Comparison of ENCODE assay signal across 18 mouse cellular contexts in the genomic region with DNA sequence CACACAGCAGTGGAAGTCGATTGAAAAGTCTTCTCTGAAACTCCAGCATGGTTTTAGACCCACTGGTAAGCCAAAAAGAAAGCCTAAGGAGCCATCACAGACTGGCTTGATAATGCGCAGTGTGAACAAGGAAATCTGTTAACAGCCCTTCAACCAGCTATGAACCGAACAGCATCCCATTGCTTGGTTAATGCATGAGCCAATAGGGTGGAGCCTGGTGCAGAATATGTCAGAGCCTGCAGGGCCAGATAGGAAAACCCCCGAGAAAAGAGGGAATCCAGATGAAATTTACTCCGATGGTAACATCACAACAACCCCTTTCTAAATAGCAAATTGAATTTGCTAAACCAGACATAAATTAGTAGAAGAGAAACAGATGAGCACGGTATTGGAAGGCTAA.
A peak's percentile ranks its signal among the peaks of the same experiment; 100 is the strongest.
DNase-seq lines count a peak whose midpoint lies in the region; ATAC-seq and TF ChIP-seq lines count a peak whose summit lies in the region.
"Had no signal": no experiment of that assay in that cellular context is flagged by ENCODE, and none has a peak within 500 bp of the region (broad histone marks: within the 10 kb centered on the region; RNA-seq: fewer than 3 reads in every experiment).

No protein-coding gene starts in this region.

- H3K9me3 ChIP-seq in CH12.LX (replicated peaks; ENCODE audit: low read length), result no peaks in the 10 kb centered on the region
- no peaks in the 10 kb centered on the region for H3K9me3 ChIP-seq in hindbrain, embryonic 10.5 days
- H3K9me3 ChIP-seq in midbrain, embryonic 15.5 days, result no peaks in the 10 kb centered on the region
- no peaks in the 10 kb centered on the region for H3K9me3 ChIP-seq in limb, embryonic 10.5 days (replicated peaks)
- H3K9me3 ChIP-seq: intestine, embryonic 15.5 days; limb, embryonic 15.5 days had no signal

- H3K4me1 ChIP-seq in CH12.LX (ENCODE audit: control insufficient read depth in 1 of 2, insufficient read depth in 2 of 2), result peaks cover 9 to 17% of the 10 kb centered on the region in 2 experiments
- peaks cover 3% of the 10 kb centered on the region; the same call in 1 of the 2 replicates for H3K4me1 ChIP-seq in cortical plate, adult 2 months (ENCODE audit: control insufficient read depth, insufficient read depth, low read length)
- peaks cover 40% of the 10 kb centered on the region for H3K4me1 ChIP-seq in hindbrain, embryonic 10.5 days (replicated peaks)
- peaks cover 32% of the 10 kb centered on the region for H3K4me1 ChIP-seq in midbrain, embryonic 15.5 days
- H3K4me1 ChIP-seq in limb, embryonic 10.5 days, result peaks cover 10% of the 10 kb centered on the region
- H3K4me1 ChIP-seq: intestine, embryonic 15.5 days had no signal

- DNase-seq in CH12.LX (ENCODE audit: extremely low read depth), result no peak
- DNase-seq in hindbrain, embryonic 10.5 days (ENCODE audit: low spot score), result no peak
- no peak for DNase-seq in lung, postnatal 14 days
- no peak for DNase-seq in limb, embryonic 10.5 days (ENCODE audit: low spot score)
- no peak for DNase-seq in right cerebral cortex, postnatal 14 days
- DNase-seq: adrenal gland, postnatal 14 days; heart, adult 18-20 months; heart, postnatal 10 days; liver, postnatal 0 days; thymus, adult 2 months had no signal

- H3K4me3 ChIP-seq in CH12.LX (replicated peaks in 1 of 3; ENCODE audit: low read depth in 2 of 3, low read length in 2 of 3, poor library complexity in 1 of 3), result no peak overlapping the region
- no peak overlapping the region for H3K4me3 ChIP-seq in cortical plate, adult 2 months (ENCODE audit: insufficient read depth, low read length)
- H3K4me3 ChIP-seq in hindbrain, embryonic 10.5 days, result no peak overlapping the region
- H3K4me3 ChIP-seq in midbrain, embryonic 15.5 days, result no peak overlapping the region
- no peak overlapping the region for H3K4me3 ChIP-seq in limb, embryonic 10.5 days
- H3K4me3 ChIP-seq: erythroblast, embryonic 14.5 days; intestine, embryonic 15.5 days; limb, embryonic 15.5 days had no signal

- TF ChIP-seq POLR2A in CH12.LX (IDR thresholded peaks at IDR 0.05; ENCODE audit: low read depth, low read length), result no peak
- no peak for TF ChIP-seq POLR2A in cortical plate, adult 2 months (IDR thresholded peaks at IDR 0.05; ENCODE audit: extremely low read depth, insufficient read depth, low read length)

- ATAC-seq in midbrain, embryonic 15.5 days (replicated peaks), result peak; percentile 51; the same call in 1 of the 2 replicates
- ATAC-seq: CD4-positive, CD25-positive, alpha-beta regulatory T cell, adult 4 months; intestine, embryonic 15.5 days; liver, postnatal 0 days had no signal

- no peak for TF ChIP-seq CTCF in CH12.LX (conservative IDR thresholded peaks at IDR 0.05 in 1 of 2, IDR thresholded peaks at IDR 0.05 in 1 of 2; ENCODE audit: low read depth in 2 of 2, low read length in 2 of 2)
- no peak for TF ChIP-seq CTCF in cortical plate, adult 2 months (IDR thresholded peaks at IDR 0.05; ENCODE audit: extremely low read depth, insufficient read depth, low read length)

- dilution Hi-C loops in CH12.LX (cut with MboI; ENCODE audit: extremely low pct_ligation_motif_present, extremely low pct_unique_long_range_greater_than_20kb, low sequenced_read_pairs), result no loop called here

- in situ Hi-C loops in CH12.LX (cut with MboI; ENCODE audit: low pct_ligation_motif_present, low pct_unique_long_range_greater_than_20kb, low sequenced_read_pairs), result no loop called here

- no peak overlapping the region; the same call in 1 of the 2 replicates for H3K9ac ChIP-seq in CH12.LX (ENCODE audit: insufficient read depth, low read depth)
- H3K9ac ChIP-seq in midbrain, embryonic 15.5 days, result no peak overlapping the region
- H3K9ac ChIP-seq: intestine, embryonic 15.5 days; limb, embryonic 15.5 days; liver, postnatal 0 days had no signal

- TF ChIP-seq RAD21 in CH12.LX (IDR thresholded peaks at IDR 0.05; ENCODE audit: low read depth, low read length), result no peak

- H3K36me3 ChIP-seq in CH12.LX (replicated peaks in 1 of 2; ENCODE audit: control insufficient read depth in 1 of 2, insufficient read depth in 1 of 2, low read length in 1 of 2), result no peaks in the 10 kb centered on the region
- no peaks in the 10 kb centered on the region for H3K36me3 ChIP-seq in hindbrain, embryonic 10.5 days
- H3K36me3 ChIP-seq in midbrain, embryonic 15.5 days (replicated peaks), result no peaks in the 10 kb centered on the region
- no peaks in the 10 kb centered on the region for H3K36me3 ChIP-seq in limb, embryonic 10.5 days
- H3K36me3 ChIP-seq: intestine, embryonic 15.5 days had no signal

- 70% methylated on average over 6 of the region's 6 CpGs for WGBS in hindbrain, embryonic 10.5 days
- WGBS in midbrain, embryonic 15.5 days, result 53% methylated on average over 6 of the region's 6 CpGs
- WGBS in limb, embryonic 10.5 days, result 86% methylated on average over 6 of the region's 6 CpGs

- no peak for TF ChIP-seq EP300 in CH12.LX (IDR thresholded peaks at IDR 0.05; ENCODE audit: low read length)

- H3K27me3 ChIP-seq in CH12.LX (replicated peaks), result peaks cover under 1% of the 10 kb centered on the region
- peaks cover 4% of the 10 kb centered on the region; the same call in 1 of the 2 replicates for H3K27me3 ChIP-seq in hindbrain, embryonic 10.5 days (ENCODE audit: insufficient read depth, poor library complexity, severe bottlenecking)
- H3K27me3 ChIP-seq in midbrain, embryonic 15.5 days (replicated peaks), result no peaks in the 10 kb centered on the region
- no peaks in the 10 kb centered on the region for H3K27me3 ChIP-seq in limb, embryonic 10.5 days (ENCODE audit: low read depth, poor library complexity, severe bottlenecking)
- H3K27me3 ChIP-seq: intestine, embryonic 15.5 days; limb, embryonic 15.5 days had no signal

- peak overlapping the region; percentile 59; the same call in 1 of the 2 replicates for H3K27ac ChIP-seq in CH12.LX (ENCODE audit: insufficient read depth, low read depth)
- H3K27ac ChIP-seq in cortical plate, adult 2 months (ENCODE audit: insufficient read depth, low read length), result 0 out of 2 replicates have a peak overlapping the region, but pooled peaks have one; percentile 8
- H3K27ac ChIP-seq in hindbrain, embryonic 10.5 days, result peak overlapping the region; percentile 50
- peak overlapping the region; percentile 80 for H3K27ac ChIP-seq in midbrain, embryonic 15.5 days
- H3K27ac ChIP-seq in limb, embryonic 10.5 days, result no peak overlapping the region
- H3K27ac ChIP-seq: intestine, embryonic 15.5 days; kidney, postnatal 0 days; limb, embryonic 15.5 days; macrophage had no signal

- H3K79me2 ChIP-seq in CH12.LX (replicated peaks; ENCODE audit: control insufficient read depth, extremely low read depth, insufficient read depth, poor library complexity, severe bottlenecking), result no peaks in the 10 kb centered on the region

- 0 out of 2 replicates have a peak overlapping the region, but pooled peaks have one; percentile 39 for H3K4me2 ChIP-seq in CH12.LX (ENCODE audit: insufficient read depth, low read depth, poor library complexity, severe bottlenecking)
- H3K4me2 ChIP-seq in midbrain, embryonic 15.5 days, result peak overlapping the region; percentile 5; the same call in 1 of the 2 replicates
- H3K4me2 ChIP-seq: intestine, embryonic 15.5 days; limb, embryonic 15.5 days had no signal

TF ChIP-seq in CH12.LX, 34 proteins besides CTCF, POLR2A, EP300 and RAD21:
- no peak for TF ChIP-seq PAX5 (IDR thresholded peaks at IDR 0.05; ENCODE audit: low read length)
- TF ChIP-seq IRF4 (IDR thresholded peaks at IDR 0.05; ENCODE audit: low read depth, low read length), result no peak
- no peak for TF ChIP-seq JUND (conservative IDR thresholded peaks at IDR 0.05; ENCODE audit: low read depth, low read length)
- TF ChIP-seq E2F4 (IDR thresholded peaks at IDR 0.05; ENCODE audit: insufficient replicate concordance, low read depth, low read length), result no peak
- no peak for TF ChIP-seq CHD2 (IDR thresholded peaks at IDR 0.05; ENCODE audit: low read length)
